Mouse (Mus musculus) hindbrain, embryonic 16.5 days (tissue): ENCODE measurements at regions not wholly inside any gene's neighbourhood (a gene's known extent, or its start where the extent isn't known, plus 50 kb on each side); places are given as distances from the start of the nearest gene placed in this dataset.

ENCODE experiments used
- ATAC-seq: fragments of 200-750 bp; cut with Nextera tagmentation; 2 replicates; pipeline ENCODE4 v1.8.0; 2017; ENCODE audit warnings: moderate TSS enrichment, moderate library complexity
- H3K27ac ChIP-seq: fragments of 300-500 bp; sonication (generic); 2 replicates; pipeline ENCODE4 v1.5.1; 2014; ENCODE audit warnings: low read depth, mild to moderate bottlenecking, control low read depth, low read length, moderate library complexity
- H3K27me3 ChIP-seq: fragments of 300-500 bp; sonication (generic); replicated peaks from 2 replicates; pipeline ENCODE4 v1.6.1; 2014; ENCODE audit warnings: low read length; ENCODE audit not compliant: control insufficient read depth, insufficient read depth
- H3K36me3 ChIP-seq: fragments of 300-500 bp; sonication (generic); 2 replicates; pipeline ENCODE4 v1.6.1; 2014; ENCODE audit warnings: mild to moderate bottlenecking, low read length, moderate library complexity, mixed read lengths; ENCODE audit not compliant: control insufficient read depth, insufficient read depth
- H3K4me1 ChIP-seq: fragments of 300-500 bp; sonication (generic); 2 replicates; pipeline ENCODE4 v1.6.1; 2014; ENCODE audit warnings: low read depth, low read length; ENCODE audit not compliant: control insufficient read depth, insufficient read depth
- H3K4me2 ChIP-seq: fragments of 300-500 bp; sonication (generic); 2 replicates; pipeline ENCODE4 v1.6.1; 2014; ENCODE audit warnings: mild to moderate bottlenecking, low read length, control low read depth, moderate library complexity
- H3K4me3 ChIP-seq: fragments of 300-500 bp; sonication (generic); 2 replicates; pipeline ENCODE4 v1.5.1; 2014; ENCODE audit warnings: mild to moderate bottlenecking, low read length, control low read depth, moderate library complexity
- H3K9ac ChIP-seq: fragments of 300-500 bp; sonication (generic); 2 replicates; pipeline ENCODE4 v1.6.1; 2014; ENCODE audit warnings: low read depth, mild to moderate bottlenecking, control low read depth, low read length, moderate library complexity
- H3K9me3 ChIP-seq: fragments of 300-500 bp; sonication (generic); 2 replicates; pipeline ENCODE4 v1.6.1; 2014; ENCODE audit warnings: mild to moderate bottlenecking, low read length, moderate library complexity; ENCODE audit not compliant: control insufficient read depth
- WGBS: fragments of 180-500 bp; shearing (Covaris S2); extraction: QIAGEN DNeasy Blood & Tissue Kit; methylation state at CpG from one replicate; pipeline ENCODE4 v1.1.7; 2014; 5-methylcytosine and 5-hydroxymethylcytosine counted together

- Histone ChIP-seq H3K27me3 (no peaks in the 10 kb centered on the region), H3K9ac (no peak overlapping the region), H3K36me3 (no peaks in the 10 kb centered on the region), H3K9me3 (no peaks in the 10 kb centered on the region), H3K4me2 (no peak overlapping the region), H3K4me1 (no peaks in the 10 kb centered on the region), H3K27ac (no peak overlapping the region), H3K4me3 (no peak overlapping the region)
- ATAC-seq, result no peak
- 83% methylated on average over 2 of the region's 2 CpGs for WGBS
These were observed 569.6 kb downstream of the Rapgef2 start for GRCm38 (mm10) chr3:78716691-78717090.

DNA sequence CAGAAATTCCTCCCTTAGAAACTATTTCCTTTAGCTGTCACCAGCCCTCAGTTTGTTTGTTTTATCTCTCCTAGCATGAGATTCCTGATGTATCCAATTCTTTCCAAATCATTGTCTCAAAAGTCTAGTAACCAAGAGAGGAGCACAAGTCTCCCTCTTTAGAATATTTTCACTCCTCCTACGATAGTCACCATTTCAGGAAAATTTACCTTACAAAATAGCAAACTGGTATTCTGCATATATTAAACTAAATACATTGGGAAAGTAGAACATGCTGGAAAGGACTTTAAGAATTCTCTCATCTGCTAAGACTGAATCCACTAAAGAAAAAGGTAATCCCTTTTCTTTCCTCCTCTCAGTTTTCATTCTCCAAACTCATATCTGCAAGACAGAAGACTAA, 578.6 kb downstream of the Rapgef2 start:
- Histone ChIP-seq H3K9me3 (no peaks in the 10 kb centered on the region), H3K36me3 (no peaks in the 10 kb centered on the region), H3K4me1 (no peaks in the 10 kb centered on the region), H3K9ac (no peak overlapping the region), H3K4me3 (no peak overlapping the region), H3K4me2 (no peak overlapping the region), H3K27ac (no peak overlapping the region), H3K27me3 (no peaks in the 10 kb centered on the region)
- ATAC-seq, result no peak
- 75% methylated on average over 1 of the region's 1 CpGs for WGBS

GRCm38 (mm10) chr3:78698936-78699335, 587.4 kb downstream of the Rapgef2 start:
- Histone ChIP-seq H3K4me2 (no peak overlapping the region), H3K4me3 (no peak overlapping the region), H3K27me3 (no peaks in the 10 kb centered on the region), H3K9ac (no peak overlapping the region), H3K27ac (no peak overlapping the region), H3K36me3 (no peaks in the 10 kb centered on the region), H3K4me1 (no peaks in the 10 kb centered on the region), H3K9me3 (no peaks in the 10 kb centered on the region)
- ATAC-seq, result no peak
- 48% methylated on average over 5 of the region's 5 CpGs for WGBS

- Histone ChIP-seq H3K9me3 (no peaks in the 10 kb centered on the region), H3K36me3 (no peaks in the 10 kb centered on the region), H3K4me2 (no peak overlapping the region), H3K27ac (no peak overlapping the region; the same call in 1 of the 2 replicates), H3K9ac (no peak overlapping the region), H3K27me3 (no peaks in the 10 kb centered on the region), H3K4me1 (no peaks in the 10 kb centered on the region), H3K4me3 (no peak overlapping the region)
- ATAC-seq, result peak; percentile 76
- 21% methylated on average over 3 of the region's 3 CpGs for WGBS
These were observed 594.8 kb downstream of the Rapgef2 start for GRCm38 (mm10) chr3:78691499-78691898.

GRCm38 (mm10) chr3:78677656-78678055, 608.7 kb downstream of the Rapgef2 start:
- Histone ChIP-seq H3K36me3 (no peaks in the 10 kb centered on the region), H3K4me3 (no peak overlapping the region), H3K27ac (no peak overlapping the region)

DNA sequence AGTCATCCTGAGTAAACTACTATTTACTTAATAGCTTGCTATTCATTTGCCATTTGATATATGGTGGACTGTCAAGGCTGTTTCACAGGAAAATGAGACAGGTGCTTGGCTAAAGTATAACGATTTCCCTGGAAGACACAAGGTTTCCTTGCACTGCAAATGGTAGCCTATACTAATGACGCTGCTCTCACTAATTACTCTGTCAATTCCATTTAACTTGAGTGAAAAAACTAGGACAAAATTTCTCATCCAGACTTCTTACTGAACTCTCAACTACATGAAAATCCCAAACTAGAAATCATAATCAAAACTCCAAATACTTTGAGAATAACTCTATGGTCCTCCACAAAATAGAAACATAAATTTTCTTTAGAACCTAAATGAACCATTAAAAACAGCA, 609.5 kb downstream of the Rapgef2 start:
- Histone ChIP-seq H3K4me1 (no peaks in the 10 kb centered on the region), H3K9ac (no peak overlapping the region), H3K27me3 (no peaks in the 10 kb centered on the region), H3K4me3 (no peak overlapping the region), H3K4me2 (no peak overlapping the region), H3K36me3 (no peaks in the 10 kb centered on the region), H3K9me3 (no peaks in the 10 kb centered on the region), H3K27ac (no peak overlapping the region)
- ATAC-seq, result no peak
- WGBS, result 69% methylated on average over 2 of the region's 2 CpGs

More at GRCm38 (mm10) chr3:78677656-78678055, 608.7 kb downstream of the Rapgef2 start:
- Histone ChIP-seq H3K4me2 (no peak overlapping the region), H3K27me3 (no peaks in the 10 kb centered on the region), H3K9ac (no peak overlapping the region), H3K4me1 (no peaks in the 10 kb centered on the region), H3K9me3 (no peaks in the 10 kb centered on the region)
- WGBS, result 60% methylated on average over 1 of the region's 1 CpGs
- ATAC-seq, result no peak

- ATAC-seq, result no peak
- H3K4me2 ChIP-seq, result no peak overlapping the region
- H3K9ac ChIP-seq, result no peak overlapping the region
- no peaks in the 10 kb centered on the region for H3K9me3 ChIP-seq
- no peak overlapping the region for H3K4me3 ChIP-seq
- H3K27ac ChIP-seq, result no peak overlapping the region
- 74% methylated on average over 5 of the region's 5 CpGs for WGBS
- H3K4me1 ChIP-seq, result no peaks in the 10 kb centered on the region
- H3K27me3 ChIP-seq, result no peaks in the 10 kb centered on the region
- no peaks in the 10 kb centered on the region for H3K36me3 ChIP-seq
These were observed 611.7 kb downstream of the Rapgef2 start for GRCm38 (mm10) chr3:78674529-78675187.

GRCm38 (mm10) chr3:78668050-78668449, 618.3 kb downstream of the Rapgef2 start:
- H3K4me1 ChIP-seq, result no peaks in the 10 kb centered on the region
- no peak overlapping the region for H3K27ac ChIP-seq
- H3K36me3 ChIP-seq, result no peaks in the 10 kb centered on the region
- H3K27me3 ChIP-seq, result no peaks in the 10 kb centered on the region
- no peaks in the 10 kb centered on the region for H3K9me3 ChIP-seq
- no peak overlapping the region for H3K4me3 ChIP-seq
- H3K9ac ChIP-seq, result no peak overlapping the region
- H3K4me2 ChIP-seq, result no peak overlapping the region
- no peak for ATAC-seq

GRCm38 (mm10) chr3:78667374-78668023, 618.8 kb downstream of the Rapgef2 start:
- H3K4me1 ChIP-seq, result no peaks in the 10 kb centered on the region
- ATAC-seq, result no peak
- H3K9me3 ChIP-seq, result no peaks in the 10 kb centered on the region
- H3K4me2 ChIP-seq, result no peak overlapping the region
- 73% methylated on average over 4 of the region's 4 CpGs for WGBS
- no peak overlapping the region for H3K4me3 ChIP-seq
- H3K27ac ChIP-seq, result no peak overlapping the region
- H3K36me3 ChIP-seq, result no peaks in the 10 kb centered on the region
- no peaks in the 10 kb centered on the region for H3K27me3 ChIP-seq
- H3K9ac ChIP-seq, result no peak overlapping the region
